Mouse (Mus musculus): Measurements from ENCODE around the gene Ethe1. TPM values are rescaled to one million over a fixed set of nuclear protein-coding genes. Genes with fewer than 3 reads are reported as not detected.

Gene Ethe1
- polyA plus RNA-seq, 1 experiment: 67.0 TPM

Other genes with a start within 250 kb of the Ethe1 start
- gene Lypd5, start 238.3 kb upstream of the Ethe1 start, polyA plus RNA-seq (2012; rRNA removed): not detected in 2 replicates
- gene Kcnn4, start 217.3 kb upstream of the Ethe1 start, polyA plus RNA-seq (2012; rRNA removed): 47.4 and 50.6 TPM in 2 replicates
- 37.6 and 37.7 TPM in 2 replicates for gene Smg9, start 187.9 kb upstream of the Ethe1 start, polyA plus RNA-seq (2012; rRNA removed)
- gene Irgc1, start 135.2 kb upstream of the Ethe1 start, polyA plus RNA-seq (2012; rRNA removed): 0.03 TPM in 1 of 2 replicates, not detected in the other
- gene Plaur, start 125.1 kb upstream of the Ethe1 start, polyA plus RNA-seq (2012; rRNA removed): 18.8 and 28.9 TPM in 2 replicates
- 10.0 and 19.2 TPM in 2 replicates for gene Cadm4, start 105.5 kb upstream of the Ethe1 start, polyA plus RNA-seq (2012; rRNA removed)
- gene Zfp428, start 80.5 kb upstream of the Ethe1 start, polyA plus RNA-seq (2012; rRNA removed): 10.0 and 10.7 TPM in 2 replicates
- gene AC161166.1, start 75.1 kb upstream of the Ethe1 start, polyA plus RNA-seq (2012; rRNA removed): not detected in 2 replicates
- gene Irgq, start 56.9 kb upstream of the Ethe1 start, polyA plus RNA-seq (2012; rRNA removed): 10.8 and 12.4 TPM in 2 replicates
- 0.10 and 0.21 TPM in 2 replicates for gene Pinlyp, start 41.4 kb upstream of the Ethe1 start, polyA plus RNA-seq (2012; rRNA removed)
- 32.5 and 33.5 TPM in 2 replicates for gene Xrcc1, start 41.3 kb upstream of the Ethe1 start, polyA plus RNA-seq (2012; rRNA removed)
- gene Zfp575, start 98 bp downstream of the Ethe1 start, polyA plus RNA-seq (2012; rRNA removed): 0.44 and 0.83 TPM in 2 replicates
- 6.8 and 7.9 TPM in 2 replicates for gene Phldb3, start 23.2 kb downstream of the Ethe1 start, polyA plus RNA-seq (2012; rRNA removed)
- 47.0 and 53.2 TPM in 2 replicates for gene Lypd3, start 49.0 kb downstream of the Ethe1 start, polyA plus RNA-seq (2012; rRNA removed)
- not detected in 2 replicates for gene Tex101, start 89.1 kb downstream of the Ethe1 start, polyA plus RNA-seq (2012; rRNA removed)
- gene BC049730, start 121.7 kb downstream of the Ethe1 start, polyA plus RNA-seq (2012; rRNA removed): not detected in 2 replicates
- gene Gm4763, start 139.4 kb downstream of the Ethe1 start, polyA plus RNA-seq (2012; rRNA removed): not detected in 2 replicates
- 0.04 and 0.07 TPM in 2 replicates for gene Cd177, start 172.8 kb downstream of the Ethe1 start, polyA plus RNA-seq (2012; rRNA removed)
- gene Ceacam10, start 189.7 kb downstream of the Ethe1 start, polyA plus RNA-seq (2012; rRNA removed): not detected in 2 replicates